8 mouse cellular contexts compared by ENCODE assay signal in the genomic region with DNA sequence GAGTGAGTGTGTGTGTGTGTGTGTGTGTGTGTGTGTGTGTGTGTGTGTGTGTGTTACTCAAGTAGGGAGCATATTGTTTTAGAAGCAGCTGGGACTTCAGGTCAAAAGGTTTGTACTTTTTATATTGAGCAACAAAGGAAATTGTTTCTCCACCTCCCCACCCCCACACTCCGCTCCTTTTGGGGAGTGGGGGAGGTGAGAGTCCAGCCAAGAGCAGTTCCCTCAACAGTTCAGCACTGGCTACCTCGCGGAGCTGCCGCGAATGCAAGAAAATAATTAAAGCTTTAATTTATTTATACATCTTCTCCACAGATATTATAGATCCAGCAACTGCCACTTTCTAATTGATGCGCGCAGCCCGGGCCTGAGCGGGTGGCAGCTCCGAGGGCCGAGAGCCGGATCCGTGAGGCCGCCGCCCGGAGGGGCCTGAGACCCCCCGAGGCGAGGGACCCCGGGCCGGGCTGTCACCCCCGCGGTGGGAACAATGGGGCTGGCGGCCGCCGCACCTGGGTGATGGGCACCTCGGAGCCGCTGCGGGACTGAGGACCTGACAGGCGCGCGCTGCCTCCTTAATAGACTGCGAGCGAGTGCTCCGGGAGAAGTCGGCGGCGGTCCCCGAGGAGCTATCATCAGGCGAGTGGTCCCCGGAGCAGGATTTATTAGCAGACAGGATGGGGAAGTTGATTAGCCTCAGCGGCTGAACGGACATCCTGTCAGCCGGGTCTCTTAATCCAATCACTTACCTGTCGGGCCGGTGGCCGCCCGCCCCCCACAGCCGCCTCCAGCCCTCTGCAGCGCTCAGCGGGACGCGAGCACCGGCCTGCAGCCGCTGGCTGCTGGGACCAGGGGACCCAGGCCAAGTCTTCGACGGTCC.
DNase-seq lines count a peak whose midpoint lies in the region; ATAC-seq and TF ChIP-seq lines count a peak whose summit lies in the region.

No protein-coding gene starts in this region.

- peak overlapping the region; percentile 41 for H3K4me3 ChIP-seq in hindbrain, embryonic 11.5 days (ENCODE audit: low read depth, low read length)
- H3K4me3 ChIP-seq in midbrain, embryonic 13.5 days (replicated peaks), result peak overlapping the region; percentile 56
- no peak overlapping the region for H3K4me3 ChIP-seq in thymus, adult 2 months (ENCODE audit: control insufficient read depth, insufficient read depth, low read length)

- H3K4me1 ChIP-seq in hindbrain, embryonic 11.5 days (replicated peaks; ENCODE audit: control insufficient read depth, insufficient read depth, low read length), result peaks cover 5% of the 10 kb centered on the region; the same call in 1 of the 2 replicates
- peaks cover 13% of the 10 kb centered on the region for H3K4me1 ChIP-seq in midbrain, embryonic 13.5 days (replicated peaks)
- no peaks in the 10 kb centered on the region for H3K4me1 ChIP-seq in thymus, adult 2 months (replicated peaks; ENCODE audit: control insufficient read depth, insufficient read depth, low read length)

- peak overlapping the region; percentile 91 for H3K4me2 ChIP-seq in hindbrain, embryonic 11.5 days (replicated peaks; ENCODE audit: low read depth, low read length)
- peak overlapping the region; percentile 95 for H3K4me2 ChIP-seq in midbrain, embryonic 13.5 days (replicated peaks)

- no peak for TF ChIP-seq CTCF in thymus, adult 2 months (IDR thresholded peaks at IDR 0.05; ENCODE audit: borderline replicate concordance, control insufficient read depth, extremely low read depth, insufficient read depth, low read length, poor library complexity)

- TF ChIP-seq POLR2A in thymus, adult 2 months (IDR thresholded peaks at IDR 0.05; ENCODE audit: control insufficient read depth, extremely low read depth, insufficient read depth, low read length, poor library complexity), result no peak

- H3K9me3 ChIP-seq in hindbrain, embryonic 11.5 days (ENCODE audit: control insufficient read depth, low read length), result no peaks in the 10 kb centered on the region
- H3K9me3 ChIP-seq in midbrain, embryonic 13.5 days, result no peaks in the 10 kb centered on the region

- under 1% methylated on average over 55 of the region's 56 CpGs for WGBS in hindbrain, embryonic 11.5 days
- WGBS in midbrain, embryonic 13.5 days, result under 1% methylated on average over 54 of the region's 56 CpGs
- 4% methylated on average over 56 of the region's 56 CpGs for WGBS in thymus, adult 2 months

- H3K27me3 ChIP-seq in hindbrain, embryonic 11.5 days (ENCODE audit: control insufficient read depth, insufficient read depth, low read length), result peaks cover 9% of the 10 kb centered on the region
- H3K27me3 ChIP-seq in midbrain, embryonic 13.5 days, result peaks cover 52% of the 10 kb centered on the region
- peaks cover 4% of the 10 kb centered on the region; the same call in 1 of the 2 replicates for H3K27me3 ChIP-seq in thymus, adult 2 months (ENCODE audit: control insufficient read depth, insufficient read depth, low read length)

- no peaks in the 10 kb centered on the region for H3K36me3 ChIP-seq in hindbrain, embryonic 11.5 days (ENCODE audit: control insufficient read depth, insufficient read depth, low read length)
- no peaks in the 10 kb centered on the region for H3K36me3 ChIP-seq in midbrain, embryonic 13.5 days
- H3K36me3 ChIP-seq in thymus, adult 2 months (ENCODE audit: control insufficient read depth, insufficient read depth, low read length), result no peaks in the 10 kb centered on the region

- H3K9ac ChIP-seq in hindbrain, embryonic 11.5 days (ENCODE audit: low read depth, low read length), result peak overlapping the region; percentile 52; the same call in 1 of the 2 replicates
- H3K9ac ChIP-seq in midbrain, embryonic 13.5 days (replicated peaks), result peak overlapping the region; percentile 73

- H3K27ac ChIP-seq in hindbrain, embryonic 11.5 days (ENCODE audit: low read depth, low read length), result peak overlapping the region; percentile 71
- H3K27ac ChIP-seq in midbrain, embryonic 13.5 days, result 0 out of 2 replicates have a peak overlapping the region, but pooled peaks have one; percentile 3
- H3K27ac ChIP-seq in thymus, adult 2 months (ENCODE audit: control insufficient read depth, insufficient read depth, low read length), result no peak overlapping the region

- ATAC-seq in hindbrain, embryonic 11.5 days (ENCODE audit: low FRiP score), result peak; percentile 75
- ATAC-seq in midbrain, embryonic 13.5 days, result peak; percentile 78
- ATAC-seq in megakaryocyte, adult 5-6 weeks (ENCODE audit: poor library complexity, severe bottlenecking), result no peak

- peak; percentile 13 for DNase-seq in kidney, postnatal 10 days
- DNase-seq in kidney, adult 9 months, result no peak
- peak; percentile 61 for DNase-seq in embryo, embryonic 10 days (ENCODE audit: low spot score)
- DNase-seq in hindbrain, embryonic 11.5 days (ENCODE audit: low spot score), result peak; percentile 69
- no peak for DNase-seq in frontal cortex, postnatal 10 days (ENCODE audit: low spot score in 2 of 2)
- DNase-seq in thymus, adult 2 months, result no peak

Comparison
In these comparisons a context has a peak if more than half of its experiments do, and no peak if none do; other contexts are left out.
1. DNase-seq: peak in kidney, postnatal 10 days (single experiment), embryo, embryonic 10 days (single experiment) and hindbrain, embryonic 11.5 days (single experiment); none in kidney, adult 9 months (single experiment), frontal cortex, postnatal 10 days (0 of 2) and thymus, adult 2 months (single experiment).